Mouse (Mus musculus) neural tube, embryonic 12.5 days (tissue): ENCODE measurements at regions not wholly inside any gene's neighbourhood (a gene's known extent, or its start where the extent isn't known, plus 50 kb on each side); places are given as distances from the start of the nearest gene placed in this dataset.
A peak's percentile ranks its signal among the peaks of the same experiment; 100 is the strongest.

Source experiments
- ATAC-seq: fragments of 200-750 bp; cut with Nextera tagmentation; 2 replicates; pipeline ENCODE4 v1.8.0; 2017; ENCODE audit warnings: low read depth, mild to moderate bottlenecking, moderate TSS enrichment, moderate library complexity; ENCODE audit not compliant: low FRiP score
- H3K27ac ChIP-seq: fragments of 300-500 bp; sonication (generic); 2 replicates; pipeline ENCODE4 v1.5.1; 2016
- H3K27me3 ChIP-seq: fragments of 300-500 bp; sonication (generic); replicated peaks from 2 replicates; pipeline ENCODE4 v1.6.1; 2016; ENCODE audit warnings: mild to moderate bottlenecking
- H3K36me3 ChIP-seq: fragments of 300-500 bp; sonication (generic); 2 replicates; pipeline ENCODE4 v1.6.1; 2016; ENCODE audit warnings: mild to moderate bottlenecking
- H3K4me1 ChIP-seq: fragments of 300-500 bp; sonication (generic); 2 replicates; pipeline ENCODE4 v1.6.1; 2016
- H3K4me2 ChIP-seq: fragments of 300-500 bp; sonication (generic); replicated peaks from 2 replicates; pipeline ENCODE4 v1.6.1; 2016; ENCODE audit warnings: mild to moderate bottlenecking
- H3K4me3 ChIP-seq: fragments of 300-500 bp; sonication (generic); 2 replicates; pipeline ENCODE4 v1.5.1; 2016
- H3K9ac ChIP-seq: fragments of 300-500 bp; sonication (generic); 2 replicates; pipeline ENCODE4 v1.6.1; 2016; ENCODE audit warnings: mild to moderate bottlenecking
- H3K9me3 ChIP-seq: fragments of 300-500 bp; sonication (generic); 2 replicates; pipeline ENCODE4 v1.6.1; 2016; ENCODE audit warnings: mild to moderate bottlenecking
- WGBS: fragments of 180-500 bp; shearing (Covaris S2); methylation state at CpG from one replicate; pipeline ENCODE4 v1.1.7; 2016; 5-methylcytosine and 5-hydroxymethylcytosine counted together

- Histone ChIP-seq H3K4me1 (peaks cover 40% of the 10 kb centered on the region), H3K36me3 (no peaks in the 10 kb centered on the region)
- 77% methylated on average over 9 of the region's 9 CpGs for WGBS
These were observed 206.0 kb upstream of the Smim15 start for GRCm38 (mm10) chr13:107838126-107838715.

GRCm38 (mm10) chr13:107837206-107837952 lies 206.9 kb upstream of the Smim15 start:
- peak overlapping the region; percentile 29; the same call in 1 of the 2 replicates for H3K9ac ChIP-seq
- ATAC-seq: no peak
- no peaks in the 10 kb centered on the region for H3K27me3 ChIP-seq
- H3K4me2 ChIP-seq: no peak overlapping the region
- H3K9me3 ChIP-seq: no peaks in the 10 kb centered on the region
- H3K4me3 ChIP-seq: no peak overlapping the region
- H3K36me3 ChIP-seq: no peaks in the 10 kb centered on the region
- WGBS: 37% methylated on average over 5 of the region's 5 CpGs
- no peak overlapping the region for H3K27ac ChIP-seq
- peaks cover 38% of the 10 kb centered on the region for H3K4me1 ChIP-seq

More at GRCm38 (mm10) chr13:107838126-107838715, 206.0 kb upstream of the Smim15 start:
- Histone ChIP-seq H3K9me3 (no peaks in the 10 kb centered on the region), H3K4me2 (no peak overlapping the region), H3K4me3 (no peak overlapping the region), H3K9ac (no peak overlapping the region), H3K27me3 (no peaks in the 10 kb centered on the region), H3K27ac (no peak overlapping the region)
- no peak for ATAC-seq

GRCm38 (mm10) chr13:107835756-107836385 lies 208.4 kb upstream of the Smim15 start:
- no peak for ATAC-seq
- 66% methylated on average over 9 of the region's 9 CpGs for WGBS
- H3K4me3 ChIP-seq: no peak overlapping the region

GRCm38 (mm10) chr13:107831997-107832396 lies 212.2 kb upstream of the Smim15 start:
- 65% methylated on average over 5 of the region's 5 CpGs for WGBS
- Histone ChIP-seq H3K36me3 (no peaks in the 10 kb centered on the region), H3K4me3 (no peak overlapping the region), H3K9me3 (no peaks in the 10 kb centered on the region), H3K27me3 (no peaks in the 10 kb centered on the region), H3K9ac (no peak overlapping the region), H3K4me1 (peaks cover 42% of the 10 kb centered on the region), H3K4me2 (no peak overlapping the region), H3K27ac (no peak overlapping the region)
- peak; percentile 15; the same call in 1 of the 2 replicates for ATAC-seq

More at GRCm38 (mm10) chr13:107835756-107836385, 208.4 kb upstream of the Smim15 start:
- Histone ChIP-seq H3K9ac (no peak overlapping the region), H3K27me3 (no peaks in the 10 kb centered on the region), H3K36me3 (no peaks in the 10 kb centered on the region), H3K9me3 (no peaks in the 10 kb centered on the region), H3K4me1 (peaks cover 47% of the 10 kb centered on the region), H3K4me2 (no peak overlapping the region), H3K27ac (no peak overlapping the region)

- Histone ChIP-seq H3K36me3 (no peaks in the 10 kb centered on the region), H3K4me3 (no peak overlapping the region), H3K4me1 (peaks cover 44% of the 10 kb centered on the region), H3K27ac (no peak overlapping the region), H3K9me3 (no peaks in the 10 kb centered on the region), H3K4me2 (peak overlapping the region; percentile 50), H3K27me3 (no peaks in the 10 kb centered on the region), H3K9ac (no peak overlapping the region)
- ATAC-seq: peak; percentile 100
- 3% methylated on average over 17 of the region's 17 CpGs for WGBS
These were observed 213.0 kb upstream of the Smim15 start for GRCm38 (mm10) chr13:107831221-107831681.

- H3K9me3 ChIP-seq: no peaks in the 10 kb centered on the region
- H3K4me2 ChIP-seq: no peak overlapping the region
- 73% methylated on average over 2 of the region's 2 CpGs for WGBS
- peaks cover 37% of the 10 kb centered on the region for H3K4me1 ChIP-seq
- no peak overlapping the region for H3K27ac ChIP-seq
- no peak overlapping the region for H3K9ac ChIP-seq
- H3K4me3 ChIP-seq: no peak overlapping the region
- no peaks in the 10 kb centered on the region for H3K36me3 ChIP-seq
- no peak for ATAC-seq
- H3K27me3 ChIP-seq: no peaks in the 10 kb centered on the region
These were observed 214.0 kb upstream of the Smim15 start for GRCm38 (mm10) chr13:107830281-107830680.

GRCm38 (mm10) chr13:107829861-107830260 lies 214.4 kb upstream of the Smim15 start:
- H3K27me3 ChIP-seq: no peaks in the 10 kb centered on the region
- no peak overlapping the region for H3K4me2 ChIP-seq
- H3K36me3 ChIP-seq: no peaks in the 10 kb centered on the region
- no peak overlapping the region for H3K4me3 ChIP-seq
- no peaks in the 10 kb centered on the region for H3K9me3 ChIP-seq
- H3K4me1 ChIP-seq: peaks cover 37% of the 10 kb centered on the region
- H3K27ac ChIP-seq: no peak overlapping the region
- no peak overlapping the region for H3K9ac ChIP-seq
- no peak for ATAC-seq
- WGBS: 96% methylated on average over 4 of the region's 4 CpGs

- Histone ChIP-seq H3K27ac (no peak overlapping the region), H3K9ac (no peak overlapping the region), H3K4me3 (no peak overlapping the region), H3K4me1 (peaks cover 27% of the 10 kb centered on the region), H3K9me3 (no peaks in the 10 kb centered on the region), H3K27me3 (no peaks in the 10 kb centered on the region), H3K36me3 (no peaks in the 10 kb centered on the region), H3K4me2 (no peak overlapping the region)
- ATAC-seq: no peak
- WGBS: 91% methylated on average over 4 of the region's 4 CpGs
These were observed 218.6 kb upstream of the Smim15 start for GRCm38 (mm10) chr13:107825636-107826035.

GRCm38 (mm10) chr13:107823342-107823741 lies 220.9 kb upstream of the Smim15 start:
- H3K4me3 ChIP-seq: no peak overlapping the region
- H3K9me3 ChIP-seq: no peaks in the 10 kb centered on the region
- H3K27me3 ChIP-seq: no peaks in the 10 kb centered on the region
- no peak overlapping the region for H3K4me2 ChIP-seq
- WGBS: 44% methylated on average over 1 of the region's 1 CpGs
- H3K9ac ChIP-seq: no peak overlapping the region
- no peaks in the 10 kb centered on the region for H3K36me3 ChIP-seq
- H3K27ac ChIP-seq: no peak overlapping the region
- no peak for ATAC-seq
- H3K4me1 ChIP-seq: peaks cover 29% of the 10 kb centered on the region

- Histone ChIP-seq H3K9ac (no peak overlapping the region), H3K4me1 (peaks cover 23% of the 10 kb centered on the region), H3K4me2 (no peak overlapping the region), H3K9me3 (no peaks in the 10 kb centered on the region), H3K27ac (no peak overlapping the region), H3K27me3 (no peaks in the 10 kb centered on the region), H3K36me3 (no peaks in the 10 kb centered on the region), H3K4me3 (no peak overlapping the region)
- no peak for ATAC-seq
- 71% methylated on average over 2 of the region's 2 CpGs for WGBS
These were observed 222.0 kb upstream of the Smim15 start for GRCm38 (mm10) chr13:107822198-107822597.

- Histone ChIP-seq H3K27me3 (no peaks in the 10 kb centered on the region), H3K9ac (no peak overlapping the region), H3K36me3 (no peaks in the 10 kb centered on the region), H3K4me2 (peak overlapping the region; percentile 30; the same call in 1 of the 2 replicates), H3K9me3 (no peaks in the 10 kb centered on the region), H3K27ac (no peak overlapping the region), H3K4me3 (no peak overlapping the region), H3K4me1 (peaks cover 37% of the 10 kb centered on the region)
- 0 out of 2 replicates have a peak, but pooled peaks have one; percentile 33 for ATAC-seq
- whole genome bisulfite sequencing: 25% methylated on average over 9 of the region's 9 CpGs
These were observed 230.6 kb upstream of the Smim15 start for GRCm38 (mm10) chr13:107813562-107814161.

- no peaks in the 10 kb centered on the region for H3K9me3 ChIP-seq
- WGBS: 77% methylated on average over 5 of the region's 5 CpGs
- H3K4me3 ChIP-seq: no peak overlapping the region
- no peak overlapping the region for H3K4me2 ChIP-seq
- peaks cover 37% of the 10 kb centered on the region for H3K4me1 ChIP-seq
- no peak overlapping the region for H3K27ac ChIP-seq
- no peaks in the 10 kb centered on the region for H3K36me3 ChIP-seq
- ATAC-seq: no peak
- no peaks in the 10 kb centered on the region for H3K27me3 ChIP-seq
- no peak overlapping the region for H3K9ac ChIP-seq
These were observed 232.2 kb upstream of the Smim15 start for GRCm38 (mm10) chr13:107812014-107812413.
